Mouse (Mus musculus) E14TG2a.4 (cell line): ENCODE results near the gene Camk2n1.

Experiments used
- H3K27me3 ChIP-seq: 2 replicates; pipeline ENCODE4 v1.6.1; 2014; ENCODE audit warnings: low read length, control low read depth; ENCODE audit not compliant: insufficient read depth
- H3K36me3 ChIP-seq: 2 replicates; pipeline ENCODE4 v1.6.1; 2014; ENCODE audit warnings: low read length, control low read depth; ENCODE audit not compliant: insufficient read depth
- H3K4me1 ChIP-seq: replicated peaks from 2 replicates; pipeline ENCODE4 v1.6.1; 2014; ENCODE audit warnings: low read depth, low read length, control low read depth
- H3K4me3 ChIP-seq: replicated peaks from 2 replicates; pipeline ENCODE4 v1.5.1; 2014; ENCODE audit warnings: mild to moderate bottlenecking, low read length
- H3K9me3 ChIP-seq: 2 replicates; pipeline ENCODE4 v1.6.1; 2014; ENCODE audit warnings: low read length, control low read depth
- CTCF ChIP-seq: conservative IDR thresholded peaks from 2 replicates; pipeline ENCODE4 v1.5.1; 2014; ENCODE audit warnings: low read length
- NANOG ChIP-seq: IDR thresholded peaks from 2 replicates; pipeline ENCODE4 v1.6.1; 2014; ENCODE audit warnings: borderline replicate concordance, low read length, mixed read lengths
- POU5F1 ChIP-seq: IDR thresholded peaks from 2 replicates; pipeline ENCODE4 v1.6.1; 2014; ENCODE audit warnings: low read length, borderline replicate concordance

Camk2n1 gene

DNA sequence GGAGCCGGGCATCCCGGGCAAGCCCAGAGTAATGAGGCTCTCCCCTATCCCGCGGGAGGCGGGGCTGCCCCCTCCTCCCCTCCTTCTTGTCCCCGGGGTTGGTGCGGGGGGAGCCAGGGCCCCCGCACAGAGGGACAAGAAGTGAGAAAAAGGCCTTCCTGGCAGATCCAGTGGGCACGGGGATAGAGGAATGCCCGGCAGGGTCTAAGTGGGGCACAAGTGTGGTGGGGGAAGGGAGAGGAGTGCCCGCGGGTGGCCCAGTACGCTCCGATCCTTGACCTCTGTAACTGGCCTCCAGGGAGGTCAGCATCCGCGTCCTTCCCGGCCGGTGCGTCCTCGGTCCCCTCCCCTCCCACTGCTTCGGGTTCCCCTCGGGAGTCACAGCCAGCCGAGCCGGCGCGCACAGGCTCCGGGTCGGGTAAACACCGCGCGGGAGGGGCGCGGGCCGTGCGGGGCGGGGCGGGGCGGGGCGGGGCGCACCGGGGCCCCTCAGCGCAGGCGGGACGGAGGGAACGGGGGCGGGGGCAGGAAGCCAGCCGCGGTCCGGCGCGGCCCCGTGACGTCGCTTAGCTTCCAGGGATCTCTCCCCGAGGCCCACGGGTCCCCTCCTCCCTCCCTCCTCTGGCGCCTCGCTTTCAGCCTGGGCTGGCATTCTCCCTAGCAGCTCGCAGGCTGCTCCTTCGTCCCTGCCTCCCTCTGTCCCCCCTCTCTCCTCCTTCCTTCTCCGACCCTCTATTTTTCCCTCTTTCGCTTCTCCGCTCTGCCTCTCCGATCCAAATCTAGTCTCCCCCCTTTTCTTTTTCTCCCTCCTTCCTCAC is at the start of gene Camk2n1:
TSS of gene Camk2n1 (plus strand) at position 562 of the 818 bp plus-strand sequence.
- Histone ChIP-seq H3K4me3 (peak within 1 kb of the TSS; percentile 84), H3K4me1 (peaks cover 82% of the 10 kb centered on the region), H3K9me3 (no peaks in the 10 kb centered on the region), H3K36me3 (no peaks in the 10 kb centered on the region), H3K27me3 (peaks cover 24% of the 10 kb centered on the region)
- TF ChIP-seq NANOG: no peak
- no peak for TF ChIP-seq POU5F1
- no peak for TF ChIP-seq CTCF

DNA sequence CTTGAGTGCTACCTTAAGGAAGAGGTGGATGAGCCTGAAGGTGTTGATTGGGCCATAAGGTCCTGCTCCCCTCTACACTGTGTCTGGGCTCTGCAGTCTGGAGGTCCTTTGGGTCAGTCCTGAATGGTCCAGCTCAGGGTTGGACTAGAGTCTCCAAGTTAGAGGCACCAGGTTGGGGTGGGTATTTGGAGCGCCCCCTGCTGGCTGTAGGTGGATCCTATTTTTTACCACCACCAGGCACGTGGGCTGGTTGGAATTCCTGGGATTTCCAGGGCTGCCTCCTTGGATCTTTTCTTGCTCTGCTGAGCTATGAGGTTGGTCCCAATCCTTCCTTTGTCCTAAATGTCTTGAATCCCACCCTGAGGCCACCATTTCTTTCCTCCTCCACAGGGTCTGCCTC is 49.3 kb upstream of the Camk2n1 start:
- TF ChIP-seq POU5F1 (no peak), NANOG (no peak), CTCF (peak; percentile 92)
- H3K27me3 ChIP-seq: peaks cover 42% of the 10 kb centered on the region
- H3K36me3 ChIP-seq: no peaks in the 10 kb centered on the region

DNA sequence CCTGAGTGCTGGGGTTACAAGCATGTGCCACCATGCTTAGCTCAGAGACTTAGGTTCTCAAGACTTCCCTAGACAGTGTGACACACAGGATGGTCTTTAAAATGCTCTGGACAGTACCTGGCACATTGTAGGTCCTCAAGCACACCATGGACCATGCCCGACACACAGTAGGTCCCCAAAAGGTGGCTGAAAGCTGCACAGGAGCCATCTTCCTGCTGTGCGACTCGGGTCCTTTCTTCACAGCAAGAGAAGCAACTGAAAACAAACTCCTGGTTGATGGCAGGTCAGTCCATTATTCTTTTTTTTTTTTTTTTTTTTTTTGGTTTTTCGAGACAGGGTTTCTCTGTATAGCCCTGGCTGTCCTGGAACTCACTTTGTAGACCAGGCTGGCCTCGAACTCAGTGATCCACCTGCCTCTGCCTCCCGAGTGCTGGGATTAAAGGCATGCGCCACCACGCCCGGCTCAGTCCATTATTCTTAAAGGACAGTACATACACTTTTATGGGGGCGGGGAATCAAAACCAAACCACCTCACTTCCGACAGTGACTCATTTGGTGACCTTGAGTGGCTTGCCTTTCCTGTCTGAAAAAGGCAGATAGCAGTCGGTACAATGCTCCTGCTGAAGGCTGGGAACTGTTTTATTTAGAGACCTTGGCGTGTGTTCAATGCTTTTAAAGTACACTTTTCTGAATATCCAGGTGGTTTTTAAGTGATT is 46.5 kb upstream of the Camk2n1 start:
- Histone ChIP-seq H3K9me3 (no peaks in the 10 kb centered on the region), H3K36me3 (no peaks in the 10 kb centered on the region)

More for the DNA sequence above, 49.3 kb upstream of the Camk2n1 start:
- Histone ChIP-seq H3K4me3 (no peak overlapping the region), H3K4me1 (peaks cover 25% of the 10 kb centered on the region), H3K9me3 (no peaks in the 10 kb centered on the region)

DNA sequence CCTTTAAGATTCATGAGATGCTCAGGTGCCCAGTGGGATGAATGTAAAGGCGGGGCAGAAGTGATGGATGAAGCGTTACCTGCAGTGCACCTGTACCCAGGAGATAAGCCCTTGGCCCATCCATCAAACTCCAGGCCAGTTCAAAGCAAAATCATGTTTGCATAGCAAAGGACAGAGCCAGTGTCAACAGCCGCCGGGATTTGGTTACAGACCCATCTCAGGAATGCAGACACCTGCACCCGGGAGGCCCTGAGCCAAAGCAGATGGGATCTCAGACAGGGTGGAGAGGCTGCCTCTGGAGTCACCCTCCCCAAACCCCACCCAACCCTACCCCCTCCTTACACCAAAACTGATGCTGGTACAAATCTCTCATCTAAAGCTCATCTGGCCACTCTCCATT is 43.1 kb upstream of the Camk2n1 start:
- Histone ChIP-seq H3K4me3 (peak overlapping the region; percentile 20; the same call in 1 of the 2 replicates), H3K36me3 (no peaks in the 10 kb centered on the region), H3K9me3 (no peaks in the 10 kb centered on the region), H3K27me3 (peaks cover 47% of the 10 kb centered on the region), H3K4me1 (peaks cover 73% of the 10 kb centered on the region)
- TF ChIP-seq CTCF (no peak), POU5F1 (peak; percentile 28; the same call in 1 of the 2 replicates), NANOG (peak; percentile 69)

More for the DNA sequence above, 46.5 kb upstream of the Camk2n1 start:
- H3K4me3 ChIP-seq: no peak overlapping the region
- TF ChIP-seq CTCF: no peak
- no peak for TF ChIP-seq POU5F1
- no peak for TF ChIP-seq NANOG
- peaks cover 33% of the 10 kb centered on the region for H3K27me3 ChIP-seq
- peaks cover 52% of the 10 kb centered on the region for H3K4me1 ChIP-seq

DNA sequence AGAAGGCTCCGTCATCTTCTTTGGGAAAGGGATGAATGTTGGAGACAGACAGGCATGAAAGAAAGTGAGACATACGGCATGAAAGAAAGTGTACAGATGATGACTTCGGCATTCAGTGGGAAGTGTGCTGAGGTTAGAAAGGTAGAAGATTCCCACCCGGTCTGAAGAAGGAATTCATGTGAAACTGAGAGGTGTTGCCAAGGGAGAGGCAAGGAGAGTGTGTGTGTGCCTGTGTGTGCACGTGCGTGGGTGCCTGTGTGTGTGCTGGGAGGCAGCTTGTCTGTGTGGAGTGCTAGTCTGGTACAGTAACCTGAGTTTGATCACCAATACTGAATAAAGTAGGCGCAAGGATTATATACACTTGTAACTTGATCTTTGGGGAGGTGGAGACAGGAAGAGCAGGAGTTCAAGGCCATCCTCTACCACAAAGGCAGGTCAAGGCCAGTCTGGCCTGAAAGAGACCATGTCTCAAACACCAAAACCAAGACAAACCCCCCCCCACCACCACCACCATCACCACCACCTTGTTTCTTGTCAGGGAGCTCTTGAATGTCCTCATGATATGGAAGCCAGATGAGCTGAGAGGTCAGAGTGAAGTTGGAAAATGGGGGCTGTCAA is 42.5 kb upstream of the Camk2n1 start:
- Histone ChIP-seq H3K4me1 (peaks cover 74% of the 10 kb centered on the region), H3K9me3 (peaks cover 4% of the 10 kb centered on the region), H3K27me3 (peaks cover 41% of the 10 kb centered on the region), H3K36me3 (no peaks in the 10 kb centered on the region), H3K4me3 (peak overlapping the region; percentile 20; the same call in 1 of the 2 replicates)
- TF ChIP-seq NANOG: no peak
- no peak for TF ChIP-seq CTCF
- TF ChIP-seq POU5F1: no peak

DNA sequence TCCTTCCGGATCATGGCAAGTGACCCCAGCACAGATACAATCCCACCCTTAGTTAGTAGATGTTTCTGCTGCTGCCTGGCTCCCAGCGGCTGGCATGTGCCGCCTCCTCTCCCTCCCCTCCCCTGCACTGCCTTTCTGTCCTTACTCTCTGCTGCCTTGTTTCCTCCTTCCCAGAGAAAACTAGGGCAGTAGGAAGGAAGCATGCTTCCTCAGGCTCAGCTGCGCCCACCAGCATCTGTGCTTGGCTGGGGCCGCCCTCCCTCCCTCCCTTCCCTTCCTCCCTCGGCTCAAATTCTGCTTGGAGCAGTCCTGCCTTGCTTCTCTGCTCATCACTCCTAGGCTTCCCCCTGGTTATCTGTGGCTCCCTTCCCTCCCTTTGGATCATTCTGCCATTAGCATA is 39.4 kb upstream of the Camk2n1 start:
- TF ChIP-seq NANOG: no peak
- TF ChIP-seq CTCF: no peak
- TF ChIP-seq POU5F1: no peak
- Histone ChIP-seq H3K4me1 (peaks cover 89% of the 10 kb centered on the region), H3K4me3 (no peak overlapping the region), H3K36me3 (no peaks in the 10 kb centered on the region), H3K9me3 (peaks cover 13% of the 10 kb centered on the region), H3K27me3 (peaks cover 19% of the 10 kb centered on the region)

DNA sequence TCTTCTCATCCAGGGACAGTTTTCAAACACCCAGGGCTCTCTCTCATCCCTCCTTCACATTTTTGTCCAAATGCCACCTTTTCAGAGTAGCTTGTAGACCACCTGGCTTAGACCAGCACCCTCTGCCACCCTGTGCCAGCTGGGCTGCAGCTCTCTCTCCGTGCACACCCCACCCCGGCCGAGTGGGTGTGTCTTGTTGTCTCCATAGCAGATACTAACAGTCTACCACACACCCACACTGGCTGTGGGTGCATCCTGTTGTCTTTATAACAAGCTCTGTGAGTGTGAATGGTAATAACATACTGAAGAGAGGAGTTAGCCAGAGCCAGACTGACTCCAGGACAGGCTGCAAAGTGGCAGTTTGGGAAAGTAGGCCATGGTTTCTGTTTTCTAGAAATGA is 38.1 kb upstream of the Camk2n1 start:
- no peak for TF ChIP-seq CTCF
- TF ChIP-seq POU5F1: no peak
- TF ChIP-seq NANOG: no peak
- Histone ChIP-seq H3K36me3 (no peaks in the 10 kb centered on the region), H3K4me1 (peaks cover 80% of the 10 kb centered on the region), H3K9me3 (peaks cover 13% of the 10 kb centered on the region), H3K4me3 (0 out of 2 replicates have a peak overlapping the region, but pooled peaks have one; percentile 0), H3K27me3 (peaks cover 27% of the 10 kb centered on the region)

DNA sequence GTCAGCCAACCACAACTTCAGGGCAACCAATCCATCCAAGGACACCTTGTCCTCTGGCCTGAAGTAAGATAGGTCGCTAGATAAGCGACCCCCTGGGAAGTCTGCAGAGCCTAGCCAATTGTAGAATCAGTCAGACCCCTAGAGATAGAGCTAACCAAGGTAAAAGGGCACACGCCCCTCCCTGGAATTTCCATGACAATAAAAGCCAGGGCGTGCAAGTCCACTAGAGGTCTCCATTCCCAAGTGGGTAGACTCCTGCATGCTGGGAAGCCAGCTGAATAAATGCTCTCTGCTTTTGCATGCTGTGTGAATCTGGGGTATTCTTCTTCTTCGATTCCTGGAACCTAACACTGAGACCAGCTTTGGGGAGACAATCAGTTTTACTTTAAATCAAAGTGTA is 37.7 kb upstream of the Camk2n1 start:
- H3K9me3 ChIP-seq: peaks cover 13% of the 10 kb centered on the region
- 0 out of 2 replicates have a peak overlapping the region, but pooled peaks have one; percentile 0 for H3K4me3 ChIP-seq
- H3K27me3 ChIP-seq: peaks cover 31% of the 10 kb centered on the region
- TF ChIP-seq POU5F1: peak; percentile 69; the same call in 1 of the 2 replicates
- no peak for TF ChIP-seq NANOG
- TF ChIP-seq CTCF: 0 out of 2 replicates have a peak, but pooled peaks have one; percentile 23
- H3K36me3 ChIP-seq: no peaks in the 10 kb centered on the region
- peaks cover 79% of the 10 kb centered on the region for H3K4me1 ChIP-seq
